Mouse (Mus musculus) lung, postnatal 0 days (tissue): Measurements from ENCODE around the gene Ptk6.

Source experiments
- CTCF ChIP-seq: IDR thresholded peaks from 2 replicates; pipeline ENCODE4 v1.5.1; 2016; ENCODE audit warnings: antibody characterized with exemption, mild to moderate bottlenecking
- EP300 ChIP-seq: IDR thresholded peaks from 2 replicates; pipeline ENCODE4 v1.6.1; 2016; ENCODE audit warnings: antibody characterized with exemption, mild to moderate bottlenecking, control low read depth

DNA sequence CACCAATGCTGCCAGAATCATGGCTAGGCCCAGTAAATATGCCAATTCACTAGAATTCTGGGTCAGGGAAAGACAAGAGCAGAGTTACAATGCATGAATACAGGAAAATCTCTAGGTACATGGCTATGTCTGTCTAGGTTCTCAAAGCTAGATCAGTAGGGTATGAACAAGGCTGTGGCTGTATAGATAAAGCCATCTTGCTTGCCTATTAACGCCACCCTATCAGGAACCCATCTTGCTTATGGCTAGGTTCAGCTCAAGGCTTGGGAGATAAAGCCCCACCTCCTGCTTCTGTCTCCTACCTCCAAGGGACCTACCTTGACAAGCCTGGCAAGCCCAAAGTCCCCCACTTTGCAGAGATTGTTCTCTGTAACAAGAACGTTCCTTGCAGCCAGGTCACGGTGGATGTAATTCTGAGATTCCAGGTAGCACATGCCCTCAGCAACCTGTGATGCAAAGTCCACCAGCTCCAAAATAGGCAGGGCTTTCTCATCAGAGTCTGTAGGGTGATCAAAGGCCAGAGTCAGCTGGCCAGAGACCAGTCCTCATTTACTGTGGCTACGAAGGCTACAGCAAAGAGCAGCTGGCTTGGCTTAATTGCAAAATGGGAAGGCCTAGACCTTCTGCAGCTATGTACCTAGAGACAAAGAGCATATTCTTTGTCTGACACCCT lies 5.8 kb downstream of the Ptk6 start:
- TF ChIP-seq EP300 (no peak), CTCF (no peak)
